Mouse (Mus musculus) CH12.LX (cell line): ENCODE measurements at regions not wholly inside any gene's neighbourhood (a gene's known extent, or its start where the extent isn't known, plus 50 kb on each side); places are given as distances from the start of the nearest gene placed in this dataset.

Experiments used
- DNase-seq: peaks from one replicate; pipeline ENCODE4 v3.0.0-alpha.2; 2013; ENCODE audit errors: extremely low read depth
- H3K27ac ChIP-seq: 2 replicates; pipeline ENCODE4 v1.5.1; 2012; ENCODE audit warnings: low read depth, mild to moderate bottlenecking, control low read depth, moderate library complexity; ENCODE audit not compliant: insufficient read depth
- H3K27me3 ChIP-seq: replicated peaks from 2 replicates; pipeline ENCODE3; 2012; ENCODE audit warnings: inconsistent platforms
- H3K36me3 ChIP-seq, 2 experiments: replicated peaks in 1 of 2; 2 replicates each; pipeline versions ENCODE3 to v1.6.1; 2012; ENCODE audit warnings: inconsistent platforms in 1 of 2, low read length in 1 of 2, mild to moderate bottlenecking in 1 of 2, mixed read lengths in 1 of 2, moderate library complexity in 1 of 2; ENCODE audit not compliant: control insufficient read depth in 1 of 2, insufficient read depth in 1 of 2
- H3K4me1 ChIP-seq, 2 experiments: 2 replicates each; pipeline ENCODE4 v1.6.1; 2012; ENCODE audit warnings: inconsistent platforms in 1 of 2, moderate library complexity in 1 of 2; ENCODE audit not compliant: insufficient read depth in 2 of 2, control insufficient read depth in 1 of 2
- H3K4me2 ChIP-seq: 2 replicates; pipeline ENCODE4 v1.6.1; 2012; ENCODE audit warnings: low read depth, mild to moderate bottlenecking, control low read depth; ENCODE audit not compliant: poor library complexity, insufficient read depth, severe bottlenecking
- H3K4me3 ChIP-seq, 3 experiments: fragments of 150-350 bp in 1 of 3; sonication (generic) in 1 of 3; replicated peaks in 1 of 3; 2 replicates each; pipeline versions ENCODE3 to v1.5.1; 2011 to 2012; ENCODE audit warnings: low read depth in 2 of 3, low read length in 2 of 3, mild to moderate bottlenecking in 2 of 3, moderate library complexity in 2 of 3, control low read depth in 1 of 3, improper control_type of control experiment in 1 of 3, inconsistent platforms in 1 of 3, mixed read lengths in 1 of 3; ENCODE audit not compliant: poor library complexity in 1 of 3
- H3K79me2 ChIP-seq: replicated peaks from 2 replicates; pipeline ENCODE4 v1.6.1; 2012; ENCODE audit warnings: mild to moderate bottlenecking, moderate library complexity; ENCODE audit not compliant: control insufficient read depth, poor library complexity, insufficient read depth, severe bottlenecking; ENCODE audit errors: extremely low read depth
- H3K9ac ChIP-seq: 2 replicates; pipeline ENCODE4 v1.6.1; 2012; ENCODE audit warnings: low read depth, mild to moderate bottlenecking, control low read depth, moderate library complexity; ENCODE audit not compliant: insufficient read depth
- H3K9me3 ChIP-seq: replicated peaks from 2 replicates; pipeline ENCODE3; 2012; ENCODE audit warnings: low read length, inconsistent platforms, mixed read lengths
- CTCF ChIP-seq, 2 experiments: IDR thresholded peaks in 1 of 2; conservative IDR thresholded peaks in 1 of 2; 2 replicates each; pipeline ENCODE4 v1.5.1; 2011 to 2012; ENCODE audit warnings: low read depth in 2 of 2, low read length in 2 of 2, improper control_type of control experiment in 1 of 2, inconsistent platforms in 1 of 2, mild to moderate bottlenecking in 1 of 2, moderate library complexity in 1 of 2
- EP300 ChIP-seq: IDR thresholded peaks from 2 replicates; pipeline ENCODE4 v1.6.1; 2011; ENCODE audit warnings: low read length, improper control_type of control experiment
- ETS1 ChIP-seq: conservative IDR thresholded peaks from 2 replicates; pipeline ENCODE4 v1.6.1; 2012; ENCODE audit warnings: low read depth, mild to moderate bottlenecking, inconsistent platforms, low read length, improper control_type of control experiment, moderate library complexity
- GABPA ChIP-seq: IDR thresholded peaks from 2 replicates; pipeline ENCODE4 v1.6.1; 2012; ENCODE audit warnings: low read depth, low read length, improper control_type of control experiment, inconsistent platforms; ENCODE audit not compliant: insufficient replicate concordance
- JUN ChIP-seq: IDR thresholded peaks from 2 replicates; pipeline ENCODE4 v1.6.1; 2011; ENCODE audit warnings: low read depth, mild to moderate bottlenecking, low read length, improper control_type of control experiment, moderate library complexity; ENCODE audit not compliant: insufficient read depth
- JUND ChIP-seq: conservative IDR thresholded peaks from 2 replicates; pipeline ENCODE4 v1.6.1; 2011; ENCODE audit warnings: low read depth, low read length, improper control_type of control experiment
- MAFK ChIP-seq: IDR thresholded peaks from 2 replicates; pipeline ENCODE4 v1.6.1; 2011; ENCODE audit warnings: low read length, improper control_type of control experiment; ENCODE audit not compliant: insufficient replicate concordance
- MAX ChIP-seq: IDR thresholded peaks from 2 replicates; pipeline ENCODE4 v1.6.1; 2011; ENCODE audit warnings: low read length, improper control_type of control experiment
- MYC ChIP-seq: IDR thresholded peaks from 2 replicates; pipeline ENCODE4 v1.6.1; 2011; ENCODE audit warnings: low read depth, mild to moderate bottlenecking, improper control_type of control experiment, low read length
- NELFE ChIP-seq: IDR thresholded peaks from 2 replicates; pipeline ENCODE4 v1.6.1; 2011; ENCODE audit warnings: low read depth, low read length, improper control_type of control experiment
- POLR2AphosphoS2 ChIP-seq: IDR thresholded peaks from 2 replicates; pipeline ENCODE4 v1.6.1; 2011; ENCODE audit warnings: low read depth, low read length, improper control_type of control experiment
- TCF12 ChIP-seq: IDR thresholded peaks from 2 replicates; pipeline ENCODE4 v1.6.1; 2014; ENCODE audit warnings: low read depth, mild to moderate bottlenecking, inconsistent platforms, low read length, improper control_type of control experiment
- USF2 ChIP-seq: conservative IDR thresholded peaks from 2 replicates; pipeline ENCODE4 v1.6.1; 2011; ENCODE audit warnings: low read depth, low read length, improper control_type of control experiment
- ZNF384 ChIP-seq: IDR thresholded peaks from 2 replicates; pipeline ENCODE4 v1.6.1; 2012; ENCODE audit warnings: low read depth, low read length, improper control_type of control experiment, inconsistent platforms
- dilution Hi-C: fragments of 300-500 bp; cut with MboI; formaldehyde crosslinking; loops from 2 replicates; pipeline ENCODE4 v1.14.3; 2020; ENCODE audit warnings: low sequenced_read_pairs; ENCODE audit not compliant: extremely low pct_unique_long_range_greater_than_20kb, extremely low pct_ligation_motif_present
- in situ Hi-C: fragments of 300-500 bp; cut with MboI; formaldehyde crosslinking; loops from 3 replicates; pipeline ENCODE4 v1.14.3; 2019; ENCODE audit warnings: low sequenced_read_pairs, low pct_ligation_motif_present, low pct_unique_long_range_greater_than_20kb, mixed read lengths

DNA sequence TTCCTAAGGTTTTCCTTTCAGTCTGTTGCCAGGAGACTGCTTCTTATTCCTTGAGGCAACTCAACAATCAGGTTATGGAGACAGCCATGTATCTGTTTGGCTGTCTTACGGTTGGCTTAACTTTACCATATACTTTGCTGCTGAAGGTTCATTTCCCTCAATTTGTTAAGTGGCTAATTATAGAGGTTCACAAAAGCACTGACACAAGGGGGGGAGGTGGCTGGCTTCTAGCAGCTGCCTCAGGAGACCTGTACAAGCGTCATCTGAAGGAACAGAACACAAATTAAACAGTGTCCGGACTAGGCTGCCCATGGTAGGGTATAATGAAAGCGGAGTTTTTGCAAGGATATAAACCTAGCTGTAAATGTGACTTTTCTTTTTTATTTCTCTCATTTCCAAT lies 305.0 kb upstream of the Rnf219 start:
- H3K9me3 ChIP-seq, result no peaks in the 10 kb centered on the region
- DNase-seq, result no peak
- H3K27ac ChIP-seq, result no peak overlapping the region
- dilution Hi-C loops, result no loop called here
- peaks cover 0 to 5% of the 10 kb centered on the region in 2 experiments; a peak in 2 of 4 replicates for H3K4me1 ChIP-seq
- TF ChIP-seq ZNF384 (no peak), TCF12 (no peak), EP300 (no peak), NELFE (no peak), USF2 (no peak), JUND (no peak), ETS1 (no peak), MYC (no peak)
- no peaks in the 10 kb centered on the region for H3K36me3 ChIP-seq
- no peak overlapping the region for H3K4me3 ChIP-seq
- no peaks in the 10 kb centered on the region for H3K27me3 ChIP-seq
- no peaks in the 10 kb centered on the region for H3K79me2 ChIP-seq
- in situ Hi-C loops, result no loop called here
- H3K9ac ChIP-seq, result no peak overlapping the region
- H3K4me2 ChIP-seq, result no peak overlapping the region; the same call in 1 of the 2 replicates

DNA sequence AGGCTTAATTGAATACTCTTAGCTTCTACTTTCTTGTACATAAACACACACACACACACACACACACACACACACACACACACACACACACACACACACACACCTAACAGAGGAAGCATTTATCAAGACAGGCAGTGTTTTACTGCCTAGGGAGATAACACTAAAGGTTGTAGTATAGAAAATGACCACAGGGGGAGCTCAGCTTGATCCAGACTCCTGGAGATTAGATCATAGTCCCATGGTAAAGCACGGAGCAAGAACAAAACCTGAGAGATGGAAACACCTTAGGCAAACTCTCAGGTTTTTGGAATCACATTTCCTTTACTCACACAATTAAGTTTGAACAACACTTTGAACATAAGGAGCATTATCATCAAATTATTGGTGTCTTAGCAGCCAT lies 302.5 kb upstream of the Rnf219 start:
- no peak overlapping the region for H3K9ac ChIP-seq
- H3K27ac ChIP-seq, result no peak overlapping the region
- DNase-seq, result peak; percentile 18
- no peak overlapping the region for H3K4me2 ChIP-seq
- H3K36me3 ChIP-seq, result no peaks in the 10 kb centered on the region
- dilution Hi-C loops (no loop called here), in situ Hi-C loops (loop anchor here (25.0 kb wide), 1 partner anchor 1113 kb away; no protein-coding TSS in a partner anchor)
- H3K4me1 ChIP-seq, result peaks cover 0 to 5% of the 10 kb centered on the region in 2 experiments; a peak in 2 of 4 replicates
- TF ChIP-seq MAX (no peak), CTCF (conservative IDR thresholded peaks at IDR 0.05 in 1 of 2, IDR thresholded peaks at IDR 0.05 in 1 of 2; ENCODE audit: low read depth in 2 of 2, low read length in 2 of 2) (peak in 1 of 2 experiments; percentile 32; a peak in 3 of 4 replicates), POLR2AphosphoS2 (no peak)
- H3K79me2 ChIP-seq, result no peaks in the 10 kb centered on the region
- H3K27me3 ChIP-seq, result no peaks in the 10 kb centered on the region
- H3K4me3 ChIP-seq, result no peak overlapping the region
- H3K9me3 ChIP-seq, result no peaks in the 10 kb centered on the region

DNA sequence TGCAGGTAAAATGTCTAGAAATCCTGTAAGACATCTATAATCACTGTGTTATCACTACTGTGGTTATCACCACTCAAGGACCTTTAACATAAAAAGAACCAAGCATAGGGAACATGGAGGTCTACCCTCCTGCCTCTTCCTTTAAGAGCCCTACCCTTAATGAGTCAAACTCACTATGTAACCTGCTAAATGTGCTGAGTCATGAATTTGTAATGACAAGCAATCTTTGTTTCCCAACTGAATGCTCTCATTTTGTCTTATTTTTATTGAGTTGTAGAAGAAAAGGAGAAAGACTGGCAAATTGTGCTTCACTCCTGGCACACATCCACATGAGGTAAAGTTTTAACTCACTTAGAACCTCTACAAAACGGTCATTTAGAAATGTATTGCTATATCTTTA lies 301.8 kb upstream of the Rnf219 start:
- no peaks in the 10 kb centered on the region for H3K27me3 ChIP-seq
- H3K4me2 ChIP-seq, result no peak overlapping the region
- dilution Hi-C loops, result no loop called here
- H3K27ac ChIP-seq, result no peak overlapping the region
- no peak for DNase-seq
- TF ChIP-seq JUN (no peak), MAFK (peak; percentile 81), GABPA (no peak)
- TF ChIP-seq, all 38 proteins: peak for 1
- Histone ChIP-seq H3K9me3 (no peaks in the 10 kb centered on the region), H3K4me3 (no peak overlapping the region), H3K79me2 (no peaks in the 10 kb centered on the region), H3K36me3 (no peaks in the 10 kb centered on the region), H3K9ac (no peak overlapping the region), H3K4me1 (peaks cover 0 to 5% of the 10 kb centered on the region in 2 experiments; a peak in 2 of 4 replicates)
- in situ Hi-C loops, result loop anchor here (25.0 kb wide), 1 partner anchor 1112 kb away; no protein-coding TSS in a partner anchor
